Mouse (Mus musculus) c-Kit-negative CD71-positive TER-119-positive erythroid progenitor cells, embryonic 14.5 days (primary cell): ENCODE data around the gene Xkr7.
A peak's percentile ranks its signal among the peaks of the same experiment; 100 is the strongest.

Source experiments
- DNase-seq: peaks from one replicate; pipeline ENCODE4 v3.0.0-alpha.2; 2013; ENCODE audit warnings: low read depth, low spot score

The Xkr7 gene

DNA sequence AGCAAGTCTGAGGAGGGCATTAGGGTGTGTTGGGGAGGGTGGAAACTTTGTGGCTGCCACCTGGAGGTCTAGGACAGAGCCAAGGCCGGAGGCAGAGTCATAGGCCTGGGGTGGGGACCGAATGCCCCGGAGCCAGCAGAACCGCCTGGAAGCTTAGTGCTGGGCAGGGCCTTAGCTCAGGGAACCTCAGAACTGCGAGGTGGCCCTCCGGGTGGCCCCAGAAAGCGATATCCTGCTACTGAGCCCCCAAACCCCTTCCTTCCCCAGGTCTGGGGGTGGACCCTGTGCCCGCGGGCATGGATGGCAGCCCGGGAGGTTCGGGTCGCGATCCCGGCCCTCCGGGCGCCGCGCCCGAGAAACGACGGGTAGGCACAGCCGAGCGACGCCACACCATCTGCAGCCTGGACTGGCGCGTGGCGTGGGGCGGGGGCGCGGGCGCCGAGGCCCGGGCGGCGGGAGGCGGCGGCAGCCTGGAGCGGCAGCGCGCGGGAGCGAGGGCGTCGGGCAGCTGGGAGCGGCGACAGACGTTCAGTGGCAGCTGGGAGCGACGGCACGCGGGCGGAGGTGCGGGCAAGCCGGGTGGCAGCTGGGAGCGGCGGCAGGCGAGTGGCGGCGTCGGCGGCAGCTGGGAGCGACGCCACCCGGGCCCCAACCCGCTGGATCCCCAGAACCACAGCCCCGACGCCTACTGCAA, 40.0 kb downstream of the Xkr7 start:
- no peak for DNase-seq

DNA sequence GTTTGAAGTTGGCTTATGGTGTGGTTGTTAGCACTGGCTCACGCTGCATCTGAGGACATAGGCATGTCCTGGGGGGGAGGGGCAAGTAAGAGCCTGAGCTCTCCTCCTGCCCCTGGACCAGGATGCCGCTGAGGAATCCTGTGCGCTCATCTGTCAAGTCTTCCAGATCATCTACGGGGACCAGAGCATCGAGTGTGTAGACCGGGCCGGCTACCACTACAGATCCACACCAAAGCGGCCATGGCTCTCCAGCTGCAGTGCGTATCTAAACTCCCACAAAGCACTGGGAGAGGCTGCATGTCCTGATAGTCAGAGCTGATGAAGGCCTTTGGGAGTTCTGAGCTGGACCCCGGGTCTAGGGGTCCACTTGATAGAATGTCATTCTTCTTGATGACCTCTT, 43.0 kb downstream of the Xkr7 start:
- no peak for DNase-seq

GRCm38 (mm10) chr2:153075961-153076360, 44.3 kb downstream of the Xkr7 start:
- DNase-seq = no peak

DNA sequence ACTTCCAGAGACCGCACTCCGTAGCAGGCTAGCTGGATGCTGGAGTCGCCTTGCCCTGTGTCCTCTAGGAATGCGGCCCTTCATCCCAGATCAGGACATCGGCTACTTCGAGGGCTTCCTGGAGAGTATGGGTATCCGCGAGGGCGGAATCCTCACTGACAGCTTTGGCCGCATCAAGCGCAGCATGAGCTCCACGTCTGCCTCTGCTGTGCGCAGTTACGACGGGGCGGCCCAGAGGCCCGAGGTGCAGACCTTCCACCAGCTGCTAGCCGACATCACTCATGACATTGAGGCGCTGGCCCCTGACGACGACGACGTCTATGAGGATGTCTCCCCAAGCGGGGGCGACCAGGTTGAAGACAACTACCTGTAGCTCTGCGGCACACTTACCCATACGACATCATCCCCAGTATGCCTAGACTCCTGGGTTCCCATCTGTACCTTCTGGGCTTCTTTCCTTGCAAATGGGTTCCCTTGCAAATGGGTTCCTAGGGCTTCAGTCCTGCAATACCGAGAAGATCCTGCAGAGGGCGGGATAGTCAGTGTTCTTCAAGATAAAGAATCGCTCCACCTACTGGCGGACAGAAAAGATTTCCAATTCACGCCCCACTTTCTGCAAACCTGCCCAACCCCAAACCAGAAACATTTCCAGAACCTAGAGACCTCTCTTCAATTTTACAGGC, 49.3 kb downstream of the Xkr7 start:
- DNase-seq = peak; percentile 65

GRCm38 (mm10) chr2:153081866-153082265, 50.2 kb downstream of the Xkr7 start:
- DNase-seq = no peak

GRCm38 (mm10) chr2:153083275-153083674, 51.6 kb downstream of the Xkr7 start:
- no peak for DNase-seq

- no peak for DNase-seq
These were observed 52.2 kb downstream of the Xkr7 start for GRCm38 (mm10) chr2:153083824-153084223.

- DNase-seq = no peak
These were observed 52.8 kb downstream of the Xkr7 start for GRCm38 (mm10) chr2:153084261-153084976.

GRCm38 (mm10) chr2:153085556-153085955, 53.9 kb downstream of the Xkr7 start:
- no peak for DNase-seq

DNA sequence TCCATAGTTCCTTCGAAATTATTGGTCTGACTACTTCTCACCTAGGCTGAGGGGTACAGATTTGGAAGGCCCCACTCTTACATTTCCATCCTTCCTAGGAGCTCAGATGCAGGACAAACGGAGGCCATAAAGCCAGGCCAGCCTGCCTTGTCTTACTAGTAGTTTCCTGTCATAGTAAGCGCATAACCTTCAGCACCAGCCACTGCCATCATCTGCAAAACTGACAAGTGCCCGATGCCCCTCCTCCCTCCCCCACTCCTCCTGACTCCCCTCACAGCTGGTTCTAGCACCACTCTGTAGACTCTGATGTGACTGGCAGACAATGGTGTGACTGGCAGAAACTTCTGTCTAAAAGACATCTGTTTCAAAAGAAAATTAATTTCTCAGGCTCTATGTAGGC, 54.5 kb downstream of the Xkr7 start:
- no peak for DNase-seq

DNA sequence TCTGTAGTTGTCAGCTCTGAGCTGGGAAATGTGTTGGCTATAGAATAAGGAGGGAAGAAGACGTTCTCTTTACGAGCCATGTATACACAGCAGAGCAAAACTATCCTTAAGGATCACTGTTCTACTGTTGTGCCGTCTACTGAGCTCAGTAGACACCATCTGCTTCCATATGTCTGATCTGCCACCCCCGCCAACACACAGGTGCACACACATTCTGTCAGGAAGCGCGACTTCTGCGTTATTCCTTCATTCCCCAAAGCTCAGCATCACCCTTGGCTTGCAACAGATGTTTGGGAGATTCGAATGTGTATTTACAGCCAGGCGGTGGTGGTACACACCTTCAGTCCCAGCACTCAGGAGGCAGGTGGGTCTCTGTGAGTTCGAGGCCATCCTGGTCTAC, 55.4 kb downstream of the Xkr7 start:
- no peak for DNase-seq

GRCm38 (mm10) chr2:153089316-153089715, 57.7 kb downstream of the Xkr7 start:
- DNase-seq = no peak

DNA sequence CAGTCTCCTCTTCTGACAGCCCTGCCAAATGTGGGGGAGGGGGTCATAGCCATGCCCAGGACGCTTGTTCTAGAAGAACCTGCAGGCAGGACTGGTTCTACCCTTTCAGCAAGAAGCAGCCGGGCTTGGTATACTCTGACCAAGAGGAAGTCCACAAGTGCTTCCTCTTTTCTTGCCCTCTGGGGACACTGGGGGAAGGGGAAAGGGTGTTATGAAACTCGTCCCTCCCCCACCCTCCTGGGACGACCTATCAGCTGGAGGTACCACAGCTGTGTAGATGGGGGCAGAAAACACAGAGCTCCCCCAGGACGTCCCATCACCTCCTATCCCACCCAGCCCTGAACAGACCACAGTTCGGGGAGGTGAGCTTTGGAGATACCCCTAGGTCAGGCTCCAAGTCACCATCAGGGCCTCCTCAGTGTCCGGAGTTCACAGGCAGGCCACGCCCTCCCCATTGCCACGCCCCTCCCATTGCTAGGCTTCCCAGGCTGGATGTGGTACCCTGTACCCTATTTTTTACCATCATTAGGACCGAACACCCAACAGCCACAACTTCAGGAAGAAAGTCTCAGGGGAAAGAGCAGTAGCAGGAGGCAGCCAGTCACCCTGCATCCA, 59.0 kb downstream of the Xkr7 start:
- no peak for DNase-seq
